Mouse (Mus musculus) E14TG2a.4 (cell line): ENCODE measurements around the gene Clasp1.

Experiments used
- CTCF ChIP-seq: conservative IDR thresholded peaks from 2 replicates; pipeline ENCODE4 v1.5.1; 2014; ENCODE audit warnings: low read length
- NANOG ChIP-seq: IDR thresholded peaks from 2 replicates; pipeline ENCODE4 v1.6.1; 2014; ENCODE audit warnings: borderline replicate concordance, low read length, mixed read lengths

- TF ChIP-seq CTCF = no peak
- TF ChIP-seq NANOG = no peak
Observed at GRCm38 (mm10) chr1:118390266-118390660, 1.4 kb downstream of the Clasp1 start.
